21 mouse cellular contexts compared by ENCODE assay signal in the genomic region with DNA sequence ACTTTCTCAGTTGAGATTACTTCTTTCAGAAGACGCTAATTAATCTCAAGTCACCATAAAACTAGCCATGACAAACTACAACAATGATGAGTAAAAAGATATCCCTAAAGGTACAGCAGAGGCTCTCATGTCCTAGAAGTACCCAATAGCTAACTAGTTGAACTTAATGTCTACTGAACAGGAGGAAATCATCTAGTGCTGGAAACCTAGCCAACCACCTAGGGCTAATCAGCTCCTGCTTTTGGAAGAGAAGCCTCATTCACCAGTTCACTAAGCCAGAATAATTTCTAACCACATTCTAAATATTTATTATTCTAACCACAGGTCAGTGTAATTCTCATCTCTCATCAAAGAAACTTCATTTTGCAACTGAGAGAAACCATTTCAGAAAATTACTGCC. TPM values are rescaled to one million over a fixed set of nuclear protein-coding genes. Genes with fewer than 3 reads are reported as not detected.
A peak's percentile ranks its signal among the peaks of the same experiment; 100 is the strongest.
DNase-seq lines count a peak whose midpoint lies in the region; ATAC-seq and TF ChIP-seq lines count a peak whose summit lies in the region.
"Had no signal": no experiment of that assay in that cellular context is flagged by ENCODE, and none has a peak within 500 bp of the region (broad histone marks: within the 10 kb centered on the region; RNA-seq: fewer than 3 reads in every experiment).

No protein-coding gene starts in this region.

- H3K27me3 ChIP-seq in kidney, adult 2 months (replicated peaks; ENCODE audit: control insufficient read depth, insufficient read depth, low read length): no peaks in the 10 kb centered on the region
- no peaks in the 10 kb centered on the region for H3K27me3 ChIP-seq in kidney, embryonic 14.5 days (ENCODE audit: control insufficient read depth, insufficient read depth, low read length)
- H3K27me3 ChIP-seq: CH12.LX, Patski had no signal

- no peak overlapping the region for H3K4me3 ChIP-seq in kidney, adult 2 months (ENCODE audit: insufficient read depth, low read depth, low read length)
- H3K4me3 ChIP-seq in kidney, embryonic 14.5 days (ENCODE audit: low read length): no peak overlapping the region

- no peak for ATAC-seq in kidney, embryonic 14.5 days (ENCODE audit: low FRiP score, low TSS enrichment)
- ATAC-seq: activated CD4-positive, CD25-positive, alpha-beta regulatory T cell, adult 4 months; CD4-positive, CD25-positive, alpha-beta regulatory T cell, adult 4 months; Patski had no signal

- H3K4me1 ChIP-seq in kidney, adult 2 months (ENCODE audit: control insufficient read depth, insufficient read depth, low read length): no peaks in the 10 kb centered on the region
- H3K4me1 ChIP-seq in kidney, embryonic 14.5 days (ENCODE audit: control insufficient read depth, insufficient read depth, low read length): no peaks in the 10 kb centered on the region

- H3K9me3 ChIP-seq in kidney, embryonic 14.5 days (ENCODE audit: control insufficient read depth, low read length): no peaks in the 10 kb centered on the region
- H3K9me3 ChIP-seq: G1E had no signal

- no peak for TF ChIP-seq POLR2A in kidney, adult 2 months (IDR thresholded peaks at IDR 0.05; ENCODE audit: low read depth, low read length)

- 89% methylated on average over 1 of the region's 1 CpGs for WGBS in kidney, adult 2 months
- WGBS in kidney, embryonic 14.5 days: 100% methylated on average over 1 of the region's 1 CpGs

- no peaks in the 10 kb centered on the region for H3K36me3 ChIP-seq in kidney, adult 2 months (ENCODE audit: control insufficient read depth, insufficient read depth, low read length)
- H3K36me3 ChIP-seq in kidney, embryonic 14.5 days (ENCODE audit: control insufficient read depth, insufficient read depth, low read length): no peaks in the 10 kb centered on the region
- H3K36me3 ChIP-seq: G1E had no signal

- peak; percentile 17 for DNase-seq in kidney, adult 11 months
- DNase-seq in kidney, postnatal 10 days: no peak
- peak; percentile 59 for DNase-seq in kidney, adult 2 months
- no peak for DNase-seq in kidney, postnatal 4 days
- DNase-seq in kidney, adult 9 months: peak; percentile 58
- DNase-seq: adrenal gland, adult 2 months; adrenal gland, adult 8-10 months; adrenal gland, postnatal 10 days; adrenal gland, postnatal 14 days; adrenal gland, postnatal 25 days; adrenal gland, postnatal 36 days; B cell, adult 2 months; cerebellum, adult 11 months; cerebellum, adult 11-12 months; cerebellum, adult 18-20 months had no signal

- H3K9ac ChIP-seq in kidney, embryonic 14.5 days (ENCODE audit: low read depth, low read length): no peak overlapping the region

- peak overlapping the region; percentile 76 for H3K27ac ChIP-seq in kidney, adult 2 months (ENCODE audit: insufficient read depth, low read depth, low read length)
- H3K27ac ChIP-seq in kidney, embryonic 14.5 days (ENCODE audit: low read depth, low read length): no peak overlapping the region

- no peak overlapping the region for H3K4me2 ChIP-seq in kidney, embryonic 14.5 days (replicated peaks; ENCODE audit: low read depth, low read length)

- TF ChIP-seq CTCF in kidney, adult 2 months (conservative IDR thresholded peaks at IDR 0.05; ENCODE audit: insufficient read depth, insufficient read length, low read depth, low read length): no peak

RNA-seq across cellular contexts. Expression of gene Fbxo4, which starts 47.4 kb away (rescaled TPM):
- 8.8 and 10.7 TPM in 2 replicates for polyA plus RNA-seq in kidney, adult 2 months (2012; rRNA removed)
- polyA plus RNA-seq in kidney, embryonic 14.5 days (2014; fragmentation: Nextera tagmentation; extraction: Ambion mirVana): 10.2 and 12.7 TPM in 2 replicates

Comparison
In these comparisons a context has a peak if more than half of its experiments do, and no peak if none do; other contexts are left out.
1. DNase-seq: peak in kidney, adult 11 months (single experiment), kidney, adult 2 months (single experiment) and kidney, adult 9 months (single experiment); none in kidney, postnatal 10 days (single experiment) and kidney, postnatal 4 days (0 of 2).